In the genomic region with DNA sequence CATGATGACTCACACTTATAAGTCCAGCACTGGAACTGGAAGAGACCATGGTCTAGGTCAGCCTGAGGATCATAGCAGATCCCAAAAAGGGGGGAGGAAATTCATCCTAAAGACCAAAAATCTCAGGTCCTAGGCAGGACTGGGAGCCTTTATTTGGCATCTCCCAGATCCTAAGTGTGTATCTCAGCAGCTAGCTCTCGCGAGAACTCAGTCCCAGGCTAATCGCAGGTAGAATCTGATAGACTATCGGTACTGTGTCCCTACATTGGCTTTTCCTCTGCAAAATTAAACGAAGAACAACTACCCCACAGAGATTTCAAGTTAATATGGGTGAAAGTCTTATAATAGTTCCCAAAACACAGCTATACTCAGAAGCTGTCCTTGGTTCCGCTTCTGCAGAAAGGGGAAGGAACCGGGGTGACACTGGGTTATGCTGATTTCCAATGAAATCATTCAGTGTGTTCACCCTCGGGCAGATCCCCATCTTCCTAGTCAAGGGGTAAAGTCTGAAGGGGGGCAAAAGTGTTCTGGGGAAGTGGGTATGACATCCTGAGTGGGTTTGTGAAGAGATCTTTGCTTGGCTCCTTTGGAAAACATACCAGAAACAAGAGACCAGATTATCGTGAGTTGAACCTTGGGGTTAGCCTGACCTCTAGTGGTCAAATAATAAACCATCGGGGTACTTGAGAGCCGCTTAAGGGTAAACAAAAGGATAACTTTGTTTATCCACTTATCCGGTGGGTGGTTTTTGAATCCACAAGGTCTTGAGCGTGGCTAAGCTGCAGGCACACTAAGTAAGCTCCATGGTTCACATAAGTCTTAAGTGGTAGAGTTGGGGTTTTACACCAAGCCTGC, we compare ENCODE assay signal across 9 mouse cellular contexts. TPM values are rescaled to one million over a fixed set of nuclear protein-coding genes. Genes with fewer than 3 reads are reported as not detected.
DNase-seq lines count a peak whose midpoint lies in the region; TF ChIP-seq lines count a peak whose summit lies in the region.
"Had no signal": no experiment of that assay in that cellular context is flagged by ENCODE, and none has a peak within 500 bp of the region (broad histone marks: within the 10 kb centered on the region; RNA-seq: fewer than 3 reads in every experiment).

No protein-coding gene starts in this region.

- intact Hi-C loops in heart, postnatal 25 days (cut with DNase I): loop anchor here (1.0 to 5.0 kb wide), 4 partner anchors 248 to 668 kb away; a partner anchor contains a TSS

- peak; percentile 92 for DNase-seq in heart, adult 11 months
- DNase-seq in heart, postnatal 25 days (ENCODE audit: low spot score): no peak
- DNase-seq in CD8-positive naive resting alpha-beta T cell, adult 2 months (ENCODE audit: low read depth in 2 of 2, low spot score in 2 of 2): peak; percentile 24 to 56
- peak; percentile 40 for DNase-seq in c-Kit-positive CD71-positive TER-119-positive erythroid progenitor cells, embryonic 14.5 days (ENCODE audit: low spot score)
- peak; percentile 70 for DNase-seq in forelimb bud, embryonic 11.5 days (ENCODE audit: low read depth, low spot score)
- peak; percentile 42 for DNase-seq in kidney, postnatal 10 days

- H3K27me3 ChIP-seq in small intestine, adult 2 months (ENCODE audit: control insufficient read depth, insufficient read depth, low read length): no peaks in the 10 kb centered on the region
- H3K27me3 ChIP-seq: limb, embryonic 12.5 days had no signal

- WGBS in macrophage (ENCODE audit: missing documents): 6% methylated on average over 13 of the region's 13 CpGs
- 40% methylated on average over 13 of the region's 13 CpGs for WGBS in small intestine, adult 2 months

- no peak for TF ChIP-seq POLR2A in small intestine, adult 2 months (IDR thresholded peaks at IDR 0.05; ENCODE audit: low read depth, low read length)

- H3K4me3 ChIP-seq in macrophage (ENCODE audit: inconsistent target): peak overlapping the region; percentile 10; the same call in 1 of the 2 replicates
- H3K4me3 ChIP-seq in small intestine, adult 2 months (ENCODE audit: low read depth, low read length): no peak overlapping the region
- H3K4me3 ChIP-seq: limb, embryonic 12.5 days had no signal

- no peaks in the 10 kb centered on the region for H3K36me3 ChIP-seq in macrophage (ENCODE audit: inconsistent target)
- H3K36me3 ChIP-seq in small intestine, adult 2 months (ENCODE audit: control insufficient read depth, insufficient read depth, low read length): no peaks in the 10 kb centered on the region
- H3K36me3 ChIP-seq: limb, embryonic 12.5 days had no signal

- no peaks in the 10 kb centered on the region for H3K79me2 ChIP-seq in macrophage (ENCODE audit: inconsistent target)

- H3K4me1 ChIP-seq in small intestine, adult 2 months (ENCODE audit: control insufficient read depth, insufficient read depth, insufficient read length, low read length): no peaks in the 10 kb centered on the region
- H3K4me1 ChIP-seq: limb, embryonic 12.5 days had no signal

- 0 out of 2 replicates have a peak, but pooled peaks have one; percentile 11 for TF ChIP-seq CTCF in small intestine, adult 2 months (IDR thresholded peaks at IDR 0.05; ENCODE audit: extremely low read depth, insufficient read length, insufficient replicate concordance, low read depth, low read length)

- H3K27ac ChIP-seq in macrophage: peak overlapping the region; percentile 93
- H3K27ac ChIP-seq in small intestine, adult 2 months (ENCODE audit: insufficient read depth, low read depth, low read length): no peak overlapping the region
- H3K27ac ChIP-seq: limb, embryonic 12.5 days had no signal

RNA-seq across cellular contexts. Expression of a gene that starts 45.5 kb away (rescaled TPM):
- 10 to 100 TPM; 24.9 to 35.3 TPM for total RNA-seq in heart, postnatal 25 days (2021)
- 100 to 1,000 TPM; 101 to 296 (median 228) TPM for total RNA-seq in macrophage (2018; cell fraction: chromatin; rRNA removed)
- total RNA-seq in macrophage (2018; cell fraction: cytosol; rRNA removed): 10 to 100 TPM; 22.0 to 43.9 (median 35.1) TPM
- 100 to 1,000 TPM in 25 of 26 experiments, 10 to 100 TPM in 1; 97.0 to 183 (median 126) TPM for total RNA-seq in macrophage (2018; cell fraction: nucleus; rRNA removed)
- polyA plus RNA-seq in macrophage (2018): 37.2 to 81.1 TPM (median 37.2 TPM) in 3 replicates
- polyA plus RNA-seq in small intestine, adult 2 months (2012; rRNA removed): 2.0 and 4.6 TPM in 2 replicates
